Mouse (Mus musculus): ENCODE measurements around the gene Pde2a. TPM values are rescaled to one million over a fixed set of nuclear protein-coding genes. Genes with fewer than 3 reads are reported as not detected.

Gene Pde2a
- polyA plus RNA-seq, 1 experiment from 2014 or later = 46.5 TPM

DNA sequence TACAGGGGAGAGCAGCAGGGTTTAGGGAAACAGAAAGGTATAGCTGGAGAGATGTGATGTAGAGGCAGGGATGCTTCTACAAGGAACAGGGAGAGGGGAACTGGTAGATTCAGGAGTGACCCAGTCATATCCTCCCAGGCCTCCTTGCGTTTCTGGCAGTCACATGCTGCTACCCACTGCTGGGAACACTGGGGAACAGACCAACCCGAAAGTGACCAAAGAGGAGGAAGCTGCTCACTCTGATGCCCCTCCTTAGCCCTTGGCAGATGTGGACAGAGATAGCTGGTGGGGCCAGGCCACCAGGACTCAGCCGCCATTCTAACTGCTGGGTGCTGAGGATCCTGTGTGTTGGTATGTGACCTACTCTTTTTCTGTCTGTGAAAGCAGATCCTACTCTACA lies 37.7 kb upstream of the Pde2a start:
- no peaks in the 10 kb centered on the region for H3K9me3 ChIP-seq (ENCODE audit: low read length)
- no peak overlapping the region for H3K4me3 ChIP-seq (ENCODE audit: low read length)
- H3K4me2 ChIP-seq (replicated peaks; ENCODE audit: low read depth, low read length) = no peak overlapping the region
- peaks cover 39% of the 10 kb centered on the region for H3K4me1 ChIP-seq (ENCODE audit: insufficient read depth, low read length)
- 75% methylated on average over 3 of the region's 3 CpGs for WGBS
- no peak overlapping the region for H3K27ac ChIP-seq (ENCODE audit: low read length)
- H3K9ac ChIP-seq (replicated peaks; ENCODE audit: low read length) = no peak overlapping the region
- peaks cover 2% of the 10 kb centered on the region; the same call in 1 of the 2 replicates for H3K36me3 ChIP-seq (ENCODE audit: insufficient read depth, low read length)
- no peak for ATAC-seq (ENCODE audit: low FRiP score, low TSS enrichment)
- H3K27me3 ChIP-seq (ENCODE audit: insufficient read depth, low read length) = no peaks in the 10 kb centered on the region

GRCm38 (mm10) chr7:101384931-101385330 lies 36.6 kb upstream of the Pde2a start:
- Histone ChIP-seq H3K27me3 (ENCODE audit: insufficient read depth, low read length) (no peaks in the 10 kb centered on the region), H3K27ac (ENCODE audit: low read length) (peak overlapping the region; percentile 81), H3K9me3 (ENCODE audit: low read length) (no peaks in the 10 kb centered on the region), H3K4me3 (ENCODE audit: low read length) (no peak overlapping the region), H3K4me1 (ENCODE audit: insufficient read depth, low read length) (peaks cover 29% of the 10 kb centered on the region), H3K9ac (replicated peaks; ENCODE audit: low read length) (no peak overlapping the region), H3K36me3 (ENCODE audit: insufficient read depth, low read length) (peaks cover 6% of the 10 kb centered on the region; the same call in 1 of the 2 replicates), H3K4me2 (replicated peaks; ENCODE audit: low read depth, low read length) (0 out of 2 replicates have a peak overlapping the region, but pooled peaks have one; percentile 35)
- ATAC-seq (ENCODE audit: low FRiP score, low TSS enrichment) = peak; percentile 32
- 35% methylated on average over 10 of the region's 10 CpGs for WGBS

GRCm38 (mm10) chr7:101385331-101385733 lies 36.2 kb upstream of the Pde2a start:
- WGBS = 24% methylated on average over 6 of the region's 6 CpGs
- Histone ChIP-seq H3K36me3 (ENCODE audit: insufficient read depth, low read length) (peaks cover 7% of the 10 kb centered on the region; the same call in 1 of the 2 replicates), H3K4me1 (ENCODE audit: insufficient read depth, low read length) (peaks cover 29% of the 10 kb centered on the region), H3K4me2 (replicated peaks; ENCODE audit: low read depth, low read length) (peak overlapping the region; percentile 35), H3K4me3 (ENCODE audit: low read length) (no peak overlapping the region), H3K27ac (ENCODE audit: low read length) (peak overlapping the region; percentile 81), H3K9ac (replicated peaks; ENCODE audit: low read length) (no peak overlapping the region), H3K27me3 (ENCODE audit: insufficient read depth, low read length) (no peaks in the 10 kb centered on the region), H3K9me3 (ENCODE audit: low read length) (no peaks in the 10 kb centered on the region)
- peak; percentile 56 for ATAC-seq (ENCODE audit: low FRiP score, low TSS enrichment)

GRCm38 (mm10) chr7:101385866-101386452 lies 35.5 kb upstream of the Pde2a start:
- peaks cover 7% of the 10 kb centered on the region; the same call in 1 of the 2 replicates for H3K36me3 ChIP-seq (ENCODE audit: insufficient read depth, low read length)
- peak overlapping the region; percentile 35 for H3K4me2 ChIP-seq (replicated peaks; ENCODE audit: low read depth, low read length)
- peak overlapping the region; percentile 6; the same call in 1 of the 2 replicates for H3K4me3 ChIP-seq (ENCODE audit: low read length)
- H3K4me1 ChIP-seq (ENCODE audit: insufficient read depth, low read length) = peaks cover 29% of the 10 kb centered on the region
- no peaks in the 10 kb centered on the region for H3K9me3 ChIP-seq (ENCODE audit: low read length)
- H3K9ac ChIP-seq (replicated peaks; ENCODE audit: low read length) = peak overlapping the region; percentile 22; the same call in 1 of the 2 replicates
- 33% methylated on average over 7 of the region's 10 CpGs for WGBS
- H3K27ac ChIP-seq (ENCODE audit: low read length) = peak overlapping the region; percentile 81
- no peaks in the 10 kb centered on the region for H3K27me3 ChIP-seq (ENCODE audit: insufficient read depth, low read length)
- ATAC-seq (ENCODE audit: low FRiP score, low TSS enrichment) = peak; percentile 40

DNA sequence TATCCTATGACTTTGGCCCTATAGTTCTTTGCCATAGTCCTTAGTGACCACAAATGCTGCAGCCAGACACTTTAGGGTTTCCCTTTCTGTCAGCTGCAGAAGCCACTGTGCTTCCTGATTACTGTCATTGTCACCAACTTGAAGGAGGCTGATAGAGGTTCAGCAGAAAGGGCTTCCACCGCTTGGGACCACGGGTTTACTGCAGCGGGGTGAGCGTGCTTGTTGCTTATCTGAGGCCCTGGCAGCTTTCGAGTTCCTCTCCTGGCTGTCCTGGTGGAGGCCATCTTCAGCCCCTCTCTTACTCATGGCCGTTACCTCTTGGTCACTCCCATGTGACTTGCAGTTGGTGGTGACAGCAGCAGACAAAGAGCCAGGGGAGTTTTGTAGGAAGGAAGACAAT lies 32.2 kb upstream of the Pde2a start:
- Histone ChIP-seq H3K4me1 (ENCODE audit: insufficient read depth, low read length) (peaks cover 56% of the 10 kb centered on the region), H3K9me3 (ENCODE audit: low read length) (no peaks in the 10 kb centered on the region), H3K9ac (replicated peaks; ENCODE audit: low read length) (no peak overlapping the region), H3K4me2 (replicated peaks; ENCODE audit: low read depth, low read length) (no peak overlapping the region), H3K36me3 (ENCODE audit: insufficient read depth, low read length) (peaks cover 7% of the 10 kb centered on the region; the same call in 1 of the 2 replicates), H3K4me3 (ENCODE audit: low read length) (no peak overlapping the region), H3K27me3 (ENCODE audit: insufficient read depth, low read length) (no peaks in the 10 kb centered on the region), H3K27ac (ENCODE audit: low read length) (no peak overlapping the region)
- ATAC-seq (ENCODE audit: low FRiP score, low TSS enrichment) = no peak
- WGBS = 83% methylated on average over 6 of the region's 6 CpGs

GRCm38 (mm10) chr7:101391909-101392479 lies 29.5 kb upstream of the Pde2a start:
- Histone ChIP-seq H3K9ac (replicated peaks; ENCODE audit: low read length) (no peak overlapping the region), H3K36me3 (ENCODE audit: insufficient read depth, low read length) (peaks cover 10% of the 10 kb centered on the region; the same call in 1 of the 2 replicates), H3K4me2 (replicated peaks; ENCODE audit: low read depth, low read length) (no peak overlapping the region), H3K4me1 (ENCODE audit: insufficient read depth, low read length) (peaks cover 41% of the 10 kb centered on the region), H3K9me3 (ENCODE audit: low read length) (no peaks in the 10 kb centered on the region), H3K27ac (ENCODE audit: low read length) (peak overlapping the region; percentile 98), H3K4me3 (ENCODE audit: low read length) (no peak overlapping the region), H3K27me3 (ENCODE audit: insufficient read depth, low read length) (no peaks in the 10 kb centered on the region)
- 58% methylated on average over 4 of the region's 4 CpGs for WGBS
- 0 out of 2 replicates have a peak, but pooled peaks have one; percentile 8 for ATAC-seq (ENCODE audit: low FRiP score, low TSS enrichment)

GRCm38 (mm10) chr7:101393015-101393414 lies 28.5 kb upstream of the Pde2a start:
- no peaks in the 10 kb centered on the region for H3K9me3 ChIP-seq (ENCODE audit: low read length)
- peak overlapping the region; percentile 32; the same call in 1 of the 2 replicates for H3K9ac ChIP-seq (replicated peaks; ENCODE audit: low read length)
- WGBS = 47% methylated on average over 4 of the region's 4 CpGs
- H3K36me3 ChIP-seq (ENCODE audit: insufficient read depth, low read length) = peaks cover 18% of the 10 kb centered on the region
- H3K27me3 ChIP-seq (ENCODE audit: insufficient read depth, low read length) = no peaks in the 10 kb centered on the region
- peak overlapping the region; percentile 32; the same call in 1 of the 2 replicates for H3K4me2 ChIP-seq (replicated peaks; ENCODE audit: low read depth, low read length)
- H3K4me3 ChIP-seq (ENCODE audit: low read length) = no peak overlapping the region
- peaks cover 37% of the 10 kb centered on the region for H3K4me1 ChIP-seq (ENCODE audit: insufficient read depth, low read length)
- ATAC-seq (ENCODE audit: low FRiP score, low TSS enrichment) = no peak
- peak overlapping the region; percentile 98 for H3K27ac ChIP-seq (ENCODE audit: low read length)

DNA sequence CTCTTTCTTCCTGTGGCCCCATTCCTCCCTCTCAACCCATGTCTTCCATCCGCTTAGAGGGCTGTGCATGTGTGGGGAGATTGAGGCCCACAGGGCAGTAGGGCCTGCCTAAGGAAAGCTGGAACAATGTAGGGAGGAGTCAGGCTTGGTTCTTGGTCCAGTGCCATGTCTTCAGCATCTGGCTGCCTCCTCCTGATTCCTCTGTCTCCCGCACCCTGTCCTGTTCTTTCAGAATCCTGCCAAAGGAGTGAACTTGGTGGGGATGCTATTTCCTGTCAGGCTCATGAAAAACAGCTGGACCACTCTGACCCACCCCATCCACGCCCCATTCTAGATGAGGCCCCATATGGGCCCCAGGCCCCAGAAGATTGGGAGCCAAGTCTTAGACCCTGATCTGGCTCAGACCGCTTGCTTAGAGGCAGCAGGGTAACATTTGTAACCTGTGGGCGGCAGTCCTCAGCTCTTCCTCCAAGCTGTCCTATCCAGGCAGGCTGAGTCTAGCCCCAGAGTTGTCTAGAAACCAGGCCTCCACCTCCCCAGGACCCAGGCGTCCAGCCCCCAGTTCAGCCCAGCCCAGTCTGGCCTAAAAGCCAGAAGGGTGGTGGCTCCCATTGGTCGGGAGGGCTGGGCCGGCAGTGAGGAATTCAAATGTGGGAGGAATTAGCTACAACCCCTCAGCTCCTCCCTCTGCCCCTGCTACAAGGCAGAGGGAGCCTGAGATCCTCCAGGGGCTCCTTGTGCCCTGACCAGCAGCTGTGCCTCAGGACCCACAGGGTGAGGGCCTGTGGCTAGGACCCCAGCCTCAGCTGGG lies 27.6 kb upstream of the Pde2a start:
- peaks cover 37% of the 10 kb centered on the region for H3K4me1 ChIP-seq (ENCODE audit: insufficient read depth, low read length)
- H3K27ac ChIP-seq (ENCODE audit: low read length) = peak overlapping the region; percentile 98
- H3K4me3 ChIP-seq (ENCODE audit: low read length) = peak overlapping the region; percentile 48
- WGBS = 23% methylated on average over 8 of the region's 8 CpGs
- no peaks in the 10 kb centered on the region for H3K27me3 ChIP-seq (ENCODE audit: insufficient read depth, low read length)
- no peaks in the 10 kb centered on the region for H3K9me3 ChIP-seq (ENCODE audit: low read length)
- ATAC-seq (ENCODE audit: low FRiP score, low TSS enrichment) = peak; percentile 93
- H3K36me3 ChIP-seq (ENCODE audit: insufficient read depth, low read length) = peaks cover 23% of the 10 kb centered on the region
- H3K9ac ChIP-seq (replicated peaks; ENCODE audit: low read length) = peak overlapping the region; percentile 67
- peak overlapping the region; percentile 49 for H3K4me2 ChIP-seq (replicated peaks; ENCODE audit: low read depth, low read length)

DNA sequence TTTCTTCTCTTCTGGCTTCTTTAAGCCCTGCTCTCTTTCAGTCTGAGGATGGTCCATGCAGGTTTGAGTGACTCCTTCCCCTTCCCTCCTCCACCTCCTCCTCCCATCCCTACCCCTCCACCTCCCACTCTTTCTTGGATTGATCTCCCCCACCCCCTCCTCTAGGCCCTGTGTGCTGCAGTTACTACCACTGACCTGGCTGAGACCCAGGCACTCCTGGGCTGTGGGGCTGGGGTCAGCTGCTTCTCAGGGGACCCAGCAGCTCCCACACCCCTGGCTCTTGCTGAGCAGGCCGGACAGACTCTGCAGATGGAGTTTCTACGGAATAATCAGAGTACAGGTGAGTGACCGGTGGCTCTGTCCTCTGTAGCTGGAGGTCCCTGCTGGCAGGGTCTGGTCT lies 26.9 kb upstream of the Pde2a start:
- H3K4me2 ChIP-seq (replicated peaks; ENCODE audit: low read depth, low read length) = peak overlapping the region; percentile 49
- H3K36me3 ChIP-seq (ENCODE audit: insufficient read depth, low read length) = peaks cover 26% of the 10 kb centered on the region
- 35% methylated on average over 3 of the region's 3 CpGs for WGBS
- peak overlapping the region; percentile 67 for H3K9ac ChIP-seq (replicated peaks; ENCODE audit: low read length)
- H3K9me3 ChIP-seq (ENCODE audit: low read length) = no peaks in the 10 kb centered on the region
- H3K27ac ChIP-seq (ENCODE audit: low read length) = peak overlapping the region; percentile 98
- ATAC-seq (ENCODE audit: low FRiP score, low TSS enrichment) = peak; percentile 3; the same call in 1 of the 2 replicates
- peaks cover 37% of the 10 kb centered on the region for H3K4me1 ChIP-seq (ENCODE audit: insufficient read depth, low read length)
- peak overlapping the region; percentile 48 for H3K4me3 ChIP-seq (ENCODE audit: low read length)
- H3K27me3 ChIP-seq (ENCODE audit: insufficient read depth, low read length) = no peaks in the 10 kb centered on the region

All from kidney, embryonic 16.5 days (tissue).